Mouse (Mus musculus) adipocyte (in vitro differentiated cells): Measurements from ENCODE around the gene Rft1.

Experiments
- DNase-seq: peaks from one replicate; pipeline ENCODE4 v3.0.0-alpha.2; 2016; ENCODE audit warnings: low spot score

Gene Rft1

GRCm38 (mm10) chr14:30734665-30735064 lies 80.5 kb downstream of the Rft1 start:
- DNase-seq = no peak

GRCm38 (mm10) chr14:30735810-30736209 lies 81.7 kb downstream of the Rft1 start:
- no peak for DNase-seq

GRCm38 (mm10) chr14:30736413-30736812 lies 82.3 kb downstream of the Rft1 start:
- no peak for DNase-seq
